Mouse (Mus musculus) embryonic facial prominence, embryonic 11.5 days (tissue): ENCODE results near the gene Svs5. TPM values are rescaled to one million over a fixed set of nuclear protein-coding genes. Genes with fewer than 3 reads are reported as not detected.

ENCODE experiments used
- ATAC-seq: fragments of 200-750 bp; cut with Nextera tagmentation; replicated peaks from 2 replicates; pipeline ENCODE4 v1.8.0; 2017; ENCODE audit warnings: low read depth; ENCODE audit not compliant: insufficient number of reproducible peaks, low FRiP score, low TSS enrichment
- DNase-seq: peaks from one replicate; pipeline ENCODE4 v3.0.0-alpha.2; 2015; ENCODE audit warnings: low spot score
- H3K27ac ChIP-seq: fragments of 300-500 bp; sonication (generic); replicated peaks from 2 replicates; pipeline ENCODE4 v1.5.1; 2014; ENCODE audit warnings: mild to moderate bottlenecking, low read depth, low read length, control low read depth
- H3K27me3 ChIP-seq: fragments of 300-500 bp; sonication (generic); 2 replicates; pipeline ENCODE4 v1.6.1; 2014; ENCODE audit warnings: mild to moderate bottlenecking, low read length, moderate library complexity, mixed read lengths; ENCODE audit not compliant: control insufficient read depth, insufficient read depth
- H3K36me3 ChIP-seq: fragments of 300-500 bp; sonication (generic); replicated peaks from 2 replicates; pipeline ENCODE4 v1.6.1; 2014; ENCODE audit warnings: low read depth, mild to moderate bottlenecking, low read length, moderate library complexity, mixed read lengths; ENCODE audit not compliant: control insufficient read depth, insufficient read depth
- H3K4me1 ChIP-seq: fragments of 300-500 bp; sonication (generic); 2 replicates; pipeline ENCODE4 v1.6.1; 2014; ENCODE audit warnings: low read length, mixed read lengths; ENCODE audit not compliant: control insufficient read depth, insufficient read depth
- H3K4me2 ChIP-seq: fragments of 300-500 bp; sonication (generic); 2 replicates; pipeline ENCODE4 v1.6.1; 2014; ENCODE audit warnings: low read depth, mild to moderate bottlenecking, control low read depth, low read length, moderate library complexity
- H3K4me3 ChIP-seq: fragments of 300-500 bp; sonication (generic); 2 replicates; pipeline ENCODE4 v1.5.1; 2014; ENCODE audit warnings: low read depth, low read length, control low read depth
- H3K9ac ChIP-seq: fragments of 300-500 bp; sonication (generic); replicated peaks from 2 replicates; pipeline ENCODE4 v1.6.1; 2014; ENCODE audit warnings: mild to moderate bottlenecking, control low read depth, low read length
- H3K9me3 ChIP-seq: fragments of 300-500 bp; sonication (generic); replicated peaks from 2 replicates; pipeline ENCODE4 v1.6.1; 2016; ENCODE audit warnings: mild to moderate bottlenecking, low read length, inconsistent platforms, mixed read lengths; ENCODE audit not compliant: control insufficient read depth
- WGBS: fragments of 180-500 bp; shearing (Covaris S2); extraction: QIAGEN DNeasy Blood & Tissue Kit; methylation state at CpG from one replicate; pipeline ENCODE4 v1.1.7; 2014; 5-methylcytosine and 5-hydroxymethylcytosine counted together
- polyA plus RNA-seq: library from polyadenylated mRNA; unstranded; fragments of >200 nt; fragmentation: Nextera tagmentation; extraction: Ambion mirVana; gene quantifications from 2 replicates; pipeline ENCODE4 v1.2.1, GENCODE M21; 2014

Gene Svs5
- polyA plus RNA-seq, 1 experiment from 2014 or later = not detected

GRCm38 (mm10) chr2:164348980-164349379 lies 16.4 kb downstream of the Svs5 start:
- H3K4me1 ChIP-seq = no peaks in the 10 kb centered on the region
- H3K27me3 ChIP-seq = no peaks in the 10 kb centered on the region
- no peak for ATAC-seq
- 92% methylated on average over 3 of the region's 3 CpGs for WGBS
- H3K4me2 ChIP-seq = no peak overlapping the region
- peak; percentile 56 for DNase-seq
- H3K36me3 ChIP-seq = no peaks in the 10 kb centered on the region
- no peaks in the 10 kb centered on the region for H3K9me3 ChIP-seq
- H3K27ac ChIP-seq = no peak overlapping the region
- no peak overlapping the region for H3K9ac ChIP-seq
- H3K4me3 ChIP-seq = no peak overlapping the region

GRCm38 (mm10) chr2:164352697-164353096 lies 20.2 kb downstream of the Svs5 start:
- WGBS = 86% methylated on average over 3 of the region's 3 CpGs
- no peaks in the 10 kb centered on the region for H3K4me1 ChIP-seq
- ATAC-seq (no peak), DNase-seq (no peak)
- no peak overlapping the region for H3K27ac ChIP-seq
- no peak overlapping the region for H3K9ac ChIP-seq
- H3K9me3 ChIP-seq = no peaks in the 10 kb centered on the region
- no peak overlapping the region for H3K4me3 ChIP-seq
- H3K27me3 ChIP-seq = no peaks in the 10 kb centered on the region
- H3K4me2 ChIP-seq = no peak overlapping the region
- no peaks in the 10 kb centered on the region for H3K36me3 ChIP-seq

GRCm38 (mm10) chr2:164353356-164353755 lies 20.8 kb downstream of the Svs5 start:
- Histone ChIP-seq H3K36me3 (no peaks in the 10 kb centered on the region), H3K4me1 (no peaks in the 10 kb centered on the region), H3K4me2 (no peak overlapping the region), H3K27me3 (no peaks in the 10 kb centered on the region), H3K9me3 (no peaks in the 10 kb centered on the region), H3K9ac (no peak overlapping the region), H3K4me3 (no peak overlapping the region), H3K27ac (no peak overlapping the region)
- ATAC-seq (no peak), DNase-seq (no peak)
- 89% methylated on average over 11 of the region's 11 CpGs for WGBS

GRCm38 (mm10) chr2:164356177-164356967 lies 23.8 kb downstream of the Svs5 start:
- Histone ChIP-seq H3K36me3 (no peaks in the 10 kb centered on the region), H3K4me3 (no peak overlapping the region), H3K27ac (no peak overlapping the region), H3K4me1 (no peaks in the 10 kb centered on the region), H3K9ac (no peak overlapping the region), H3K9me3 (no peaks in the 10 kb centered on the region), H3K27me3 (no peaks in the 10 kb centered on the region), H3K4me2 (no peak overlapping the region)
- 77% methylated on average over 11 of the region's 11 CpGs for WGBS
- ATAC-seq = no peak
- no peak for DNase-seq

GRCm38 (mm10) chr2:164358373-164358772 lies 25.8 kb downstream of the Svs5 start:
- Histone ChIP-seq H3K27ac (no peak overlapping the region), H3K9me3 (no peaks in the 10 kb centered on the region), H3K4me3 (no peak overlapping the region), H3K9ac (no peak overlapping the region), H3K27me3 (no peaks in the 10 kb centered on the region), H3K36me3 (no peaks in the 10 kb centered on the region), H3K4me2 (no peak overlapping the region), H3K4me1 (no peaks in the 10 kb centered on the region)
- WGBS = 84% methylated on average over 3 of the region's 3 CpGs
- ATAC-seq (no peak), DNase-seq (no peak)

- no peaks in the 10 kb centered on the region for H3K4me1 ChIP-seq
- no peaks in the 10 kb centered on the region for H3K9me3 ChIP-seq
- H3K36me3 ChIP-seq = no peaks in the 10 kb centered on the region
- WGBS = 85% methylated on average over 5 of the region's 5 CpGs
- no peak overlapping the region for H3K9ac ChIP-seq
- no peak overlapping the region for H3K4me3 ChIP-seq
- no peak overlapping the region for H3K27ac ChIP-seq
- no peak overlapping the region for H3K4me2 ChIP-seq
- H3K27me3 ChIP-seq = no peaks in the 10 kb centered on the region
- DNase-seq (no peak), ATAC-seq (no peak)
Observed at GRCm38 (mm10) chr2:164359031-164359430, 26.5 kb downstream of the Svs5 start.

GRCm38 (mm10) chr2:164359668-164360067 lies 27.1 kb downstream of the Svs5 start:
- Histone ChIP-seq H3K27ac (no peak overlapping the region), H3K9ac (no peak overlapping the region), H3K27me3 (no peaks in the 10 kb centered on the region), H3K4me3 (no peak overlapping the region), H3K36me3 (no peaks in the 10 kb centered on the region), H3K4me1 (no peaks in the 10 kb centered on the region), H3K9me3 (no peaks in the 10 kb centered on the region), H3K4me2 (no peak overlapping the region)
- DNase-seq = no peak
- no peak for ATAC-seq
- 61% methylated on average over 5 of the region's 5 CpGs for WGBS

- no peak overlapping the region for H3K9ac ChIP-seq
- 38% methylated on average over 13 of the region's 13 CpGs for whole genome bisulfite sequencing
- H3K27ac ChIP-seq = no peak overlapping the region
- no peak for ATAC-seq
- H3K4me3 ChIP-seq = no peak overlapping the region
- no peak for DNase-seq
- H3K4me1 ChIP-seq = no peaks in the 10 kb centered on the region
- no peaks in the 10 kb centered on the region for H3K27me3 ChIP-seq
- no peaks in the 10 kb centered on the region for H3K36me3 ChIP-seq
- no peaks in the 10 kb centered on the region for H3K9me3 ChIP-seq
- no peak overlapping the region for H3K4me2 ChIP-seq
Observed at GRCm38 (mm10) chr2:164360974-164361657, 28.6 kb downstream of the Svs5 start.
